Mouse (Mus musculus): ENCODE results near the gene Tia1. TPM values are rescaled to one million over a fixed set of nuclear protein-coding genes. Genes with fewer than 3 reads are reported as not detected.

The Tia1 gene
- polyA plus RNA-seq (2014; fragmentation: Nextera tagmentation; extraction: Ambion mirVana) = 364 and 402 TPM in 2 replicates

DNA sequence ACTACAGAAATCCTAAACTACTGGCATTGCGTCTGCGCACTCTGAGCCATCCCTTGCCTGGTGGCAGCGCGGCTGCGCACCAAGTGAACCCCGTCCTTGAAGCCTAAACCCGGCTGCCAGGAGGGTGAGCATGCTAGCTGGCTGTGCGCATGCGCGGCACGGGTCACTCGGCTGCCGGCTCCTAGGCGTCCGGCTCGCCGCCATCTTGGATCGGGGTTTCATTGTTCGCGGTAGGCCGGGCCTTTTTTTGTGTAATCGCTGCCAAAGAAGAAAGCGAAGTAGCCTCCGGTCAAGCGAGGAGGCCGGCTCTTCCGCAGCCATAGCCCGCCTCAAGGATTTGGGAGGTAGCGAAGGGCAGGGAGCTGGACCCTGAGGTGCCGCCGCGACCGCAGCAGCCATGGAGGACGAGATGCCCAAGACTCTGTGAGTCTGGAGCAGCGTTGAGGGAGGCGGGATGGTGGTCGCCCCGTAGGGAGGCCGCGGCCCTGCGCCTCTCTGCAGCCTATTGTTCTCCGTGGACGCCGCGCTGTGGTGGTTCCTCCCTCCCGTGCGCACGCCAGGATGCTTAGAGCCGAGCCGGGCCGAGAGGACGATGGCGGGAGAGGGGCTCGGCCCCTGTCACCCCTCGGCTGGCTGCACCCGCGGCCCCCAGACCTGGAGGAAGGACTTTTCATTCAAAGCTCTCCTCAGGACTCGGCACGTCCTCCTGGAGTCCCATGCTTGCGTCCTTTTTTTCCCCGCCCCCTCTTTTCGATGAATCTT, at the start of gene Tia1:
Gene Tia1, plus strand, starts transcription at position 120 of the 762 bp plus-strand sequence.
- Histone ChIP-seq H3K9ac (replicated peaks; ENCODE audit: low read depth, low read length) (peak within 1 kb of the TSS; percentile 99), H3K4me2 (ENCODE audit: low read depth, low read length) (peak within 1 kb of the TSS; percentile 81), H3K9me3 (ENCODE audit: control insufficient read depth, low read length) (no peaks in the 10 kb centered on the region), H3K27me3 (ENCODE audit: control insufficient read depth, insufficient read depth, low read length) (no peaks in the 10 kb centered on the region), H3K4me1 (ENCODE audit: control insufficient read depth, insufficient read depth, low read length) (peaks cover 12% of the 10 kb centered on the region; the same call in 1 of the 2 replicates), H3K36me3 (ENCODE audit: control insufficient read depth, insufficient read depth, low read length) (no peaks in the 10 kb centered on the region; the same call in 1 of the 2 replicates), H3K27ac (ENCODE audit: low read depth, low read length) (peak within 1 kb of the TSS; percentile 99), H3K4me3 (ENCODE audit: low read depth, low read length) (peak within 1 kb of the TSS; percentile 77)
- peak; percentile 97 for ATAC-seq (ENCODE audit: low read depth)
- WGBS = under 1% methylated on average over 62 of the region's 62 CpGs

DNA sequence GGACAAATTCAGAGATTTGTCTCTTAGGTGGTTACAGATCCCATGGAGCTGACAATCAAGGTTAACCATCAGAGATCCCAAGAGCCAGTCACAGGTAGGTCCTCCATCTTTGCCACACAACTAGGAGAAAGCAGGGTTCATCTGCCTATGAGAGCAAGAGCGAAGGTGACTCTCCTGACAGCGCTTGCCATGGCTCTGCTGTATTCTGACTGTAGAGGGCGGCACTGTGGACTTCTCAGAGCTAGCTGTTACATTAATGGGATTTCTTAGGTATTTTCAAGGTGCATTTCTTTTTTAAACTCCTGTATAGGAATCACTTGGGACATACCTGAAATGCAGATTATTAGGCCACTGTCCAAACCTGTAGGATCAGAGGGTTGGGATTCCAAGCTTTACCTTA, 49.1 kb upstream of the Tia1 start:
- H3K9ac ChIP-seq (replicated peaks; ENCODE audit: low read depth, low read length) = no peak overlapping the region
- ATAC-seq (ENCODE audit: low read depth) = no peak
- H3K4me3 ChIP-seq (ENCODE audit: low read depth, low read length) = no peak overlapping the region
- no peak overlapping the region for H3K4me2 ChIP-seq (ENCODE audit: low read depth, low read length)
- H3K4me1 ChIP-seq (ENCODE audit: control insufficient read depth, insufficient read depth, low read length) = no peaks in the 10 kb centered on the region
- H3K27ac ChIP-seq (ENCODE audit: low read depth, low read length) = no peak overlapping the region
- no peaks in the 10 kb centered on the region for H3K36me3 ChIP-seq (ENCODE audit: control insufficient read depth, insufficient read depth, low read length)
- WGBS = 72% methylated on average over 3 of the region's 3 CpGs
- H3K9me3 ChIP-seq (ENCODE audit: control insufficient read depth, low read length) = no peaks in the 10 kb centered on the region
- H3K27me3 ChIP-seq (ENCODE audit: control insufficient read depth, insufficient read depth, low read length) = no peaks in the 10 kb centered on the region

DNA sequence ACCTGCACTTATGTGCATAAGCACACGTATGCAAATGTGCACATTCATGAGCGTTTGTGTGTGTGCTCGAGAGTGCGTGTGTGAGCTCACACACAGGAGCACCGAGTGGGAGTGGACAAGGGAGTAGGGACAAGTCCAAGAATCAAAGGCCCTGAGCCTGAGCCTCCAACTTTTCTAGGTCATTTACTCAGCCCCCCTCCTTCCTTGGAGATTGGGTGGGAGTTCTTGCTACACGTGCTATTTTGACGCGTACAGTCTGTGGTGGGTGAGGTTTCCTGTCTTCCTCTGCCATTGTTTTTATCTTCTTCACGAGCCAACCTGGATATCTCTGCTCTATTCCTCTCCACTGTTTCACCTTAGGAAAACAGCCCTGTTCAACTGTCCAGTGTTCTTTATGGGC, 47.1 kb upstream of the Tia1 start:
- no peak overlapping the region for H3K4me2 ChIP-seq (ENCODE audit: low read depth, low read length)
- no peak for ATAC-seq (ENCODE audit: low read depth)
- no peaks in the 10 kb centered on the region for H3K4me1 ChIP-seq (ENCODE audit: control insufficient read depth, insufficient read depth, low read length)
- no peak overlapping the region for H3K4me3 ChIP-seq (ENCODE audit: low read depth, low read length)
- no peak overlapping the region for H3K9ac ChIP-seq (replicated peaks; ENCODE audit: low read depth, low read length)
- H3K36me3 ChIP-seq (ENCODE audit: control insufficient read depth, insufficient read depth, low read length) = no peaks in the 10 kb centered on the region
- no peak overlapping the region for H3K27ac ChIP-seq (ENCODE audit: low read depth, low read length)
- H3K9me3 ChIP-seq (ENCODE audit: control insufficient read depth, low read length) = no peaks in the 10 kb centered on the region
- no peaks in the 10 kb centered on the region for H3K27me3 ChIP-seq (ENCODE audit: control insufficient read depth, insufficient read depth, low read length)
- WGBS = 81% methylated on average over 9 of the region's 9 CpGs

DNA sequence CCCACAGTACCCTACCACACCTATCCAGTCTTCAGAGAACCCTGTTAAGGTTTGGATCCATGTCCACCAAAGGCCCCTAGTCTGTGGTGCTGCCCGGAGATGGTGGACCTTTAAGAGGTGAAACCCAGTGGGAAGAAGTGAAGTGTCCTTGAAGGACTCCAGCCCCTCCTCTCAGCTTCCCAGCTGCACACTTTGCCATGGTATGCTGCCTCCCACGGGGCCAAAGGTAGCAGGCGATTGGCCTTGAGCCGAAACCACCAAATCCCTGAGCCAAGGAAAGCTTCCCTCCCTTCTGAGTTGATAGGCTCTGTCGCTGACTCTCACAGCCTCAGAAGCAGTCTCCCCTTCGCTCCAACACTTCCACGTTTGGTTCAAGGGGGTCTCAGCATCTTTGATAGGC, 43.3 kb upstream of the Tia1 start:
- ATAC-seq (ENCODE audit: low read depth) = no peak
- Histone ChIP-seq H3K27me3 (ENCODE audit: control insufficient read depth, insufficient read depth, low read length) (no peaks in the 10 kb centered on the region), H3K4me3 (ENCODE audit: low read depth, low read length) (no peak overlapping the region), H3K4me1 (ENCODE audit: control insufficient read depth, insufficient read depth, low read length) (no peaks in the 10 kb centered on the region; the same call in 1 of the 2 replicates), H3K9me3 (ENCODE audit: control insufficient read depth, low read length) (no peaks in the 10 kb centered on the region), H3K4me2 (ENCODE audit: low read depth, low read length) (no peak overlapping the region), H3K27ac (ENCODE audit: low read depth, low read length) (no peak overlapping the region), H3K36me3 (ENCODE audit: control insufficient read depth, insufficient read depth, low read length) (no peaks in the 10 kb centered on the region), H3K9ac (replicated peaks; ENCODE audit: low read depth, low read length) (no peak overlapping the region)
- WGBS = 72% methylated on average over 7 of the region's 7 CpGs

DNA sequence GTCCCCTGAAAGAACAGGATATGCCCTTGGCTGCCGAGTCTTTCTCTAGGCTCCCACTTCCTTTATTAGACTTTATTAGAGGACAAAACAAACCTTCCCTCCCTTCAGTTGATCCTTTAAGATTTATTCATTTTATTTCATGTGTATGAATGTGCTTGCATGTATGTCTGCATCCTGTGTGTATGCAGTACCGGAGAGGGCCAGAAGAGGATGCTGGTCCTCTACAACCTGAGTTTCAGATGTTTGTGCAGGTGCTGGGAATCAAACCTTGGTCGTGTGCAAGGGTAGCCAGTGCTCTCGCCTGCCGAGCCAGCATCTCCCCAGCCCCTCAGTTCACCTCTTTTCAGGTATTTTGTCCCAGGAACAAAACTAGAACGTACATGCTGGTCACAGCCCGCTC, 42.6 kb upstream of the Tia1 start:
- no peak overlapping the region for H3K9ac ChIP-seq (replicated peaks; ENCODE audit: low read depth, low read length)
- H3K36me3 ChIP-seq (ENCODE audit: control insufficient read depth, insufficient read depth, low read length) = no peaks in the 10 kb centered on the region
- H3K4me3 ChIP-seq (ENCODE audit: low read depth, low read length) = no peak overlapping the region
- H3K27ac ChIP-seq (ENCODE audit: low read depth, low read length) = no peak overlapping the region
- no peaks in the 10 kb centered on the region for H3K27me3 ChIP-seq (ENCODE audit: control insufficient read depth, insufficient read depth, low read length)
- no peaks in the 10 kb centered on the region for H3K9me3 ChIP-seq (ENCODE audit: control insufficient read depth, low read length)
- H3K4me2 ChIP-seq (ENCODE audit: low read depth, low read length) = no peak overlapping the region
- H3K4me1 ChIP-seq (ENCODE audit: control insufficient read depth, insufficient read depth, low read length) = peaks cover 2% of the 10 kb centered on the region
- WGBS = 89% methylated on average over 7 of the region's 7 CpGs
- no peak for ATAC-seq (ENCODE audit: low read depth)

DNA sequence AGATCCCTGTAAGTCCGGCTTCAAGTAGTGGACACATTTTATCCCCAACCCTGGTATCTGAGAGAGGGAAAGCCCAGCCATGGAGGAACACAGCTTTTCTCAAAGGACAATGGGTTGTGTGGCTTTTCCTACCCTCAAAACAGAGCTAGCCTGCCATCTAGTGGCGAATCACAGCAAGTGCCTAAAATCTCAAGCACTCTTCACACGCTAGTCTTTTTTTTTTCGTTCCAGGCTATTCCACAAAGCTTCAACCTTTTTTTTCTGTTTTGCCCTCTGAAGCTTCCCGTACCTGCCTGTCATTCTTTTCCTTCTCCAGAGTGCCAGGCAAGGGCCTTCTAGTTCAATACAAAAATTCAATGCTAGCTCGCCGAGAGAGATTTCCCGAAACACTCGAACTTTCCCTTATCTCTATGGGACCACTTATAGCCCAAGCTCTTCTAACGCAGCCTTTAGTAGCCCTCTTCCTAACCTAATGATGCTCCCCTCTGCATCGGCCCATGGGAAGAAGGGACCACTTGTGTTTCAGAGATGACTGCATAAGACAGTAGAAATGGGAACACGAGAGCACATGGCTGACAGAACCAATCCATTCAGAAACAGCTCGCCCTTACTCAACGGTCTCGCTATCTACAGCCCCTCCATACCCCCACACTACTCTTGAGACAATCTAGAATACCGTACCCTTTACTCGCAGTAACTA, 39.4 kb upstream of the Tia1 start:
- Histone ChIP-seq H3K36me3 (ENCODE audit: control insufficient read depth, insufficient read depth, low read length) (no peaks in the 10 kb centered on the region), H3K4me2 (ENCODE audit: low read depth, low read length) (peak overlapping the region; percentile 96), H3K9ac (replicated peaks; ENCODE audit: low read depth, low read length) (peak overlapping the region; percentile 53), H3K4me1 (ENCODE audit: control insufficient read depth, insufficient read depth, low read length) (peaks cover 6% of the 10 kb centered on the region), H3K4me3 (ENCODE audit: low read depth, low read length) (peak overlapping the region; percentile 64), H3K27me3 (ENCODE audit: control insufficient read depth, insufficient read depth, low read length) (no peaks in the 10 kb centered on the region), H3K27ac (ENCODE audit: low read depth, low read length) (peak overlapping the region; percentile 83), H3K9me3 (ENCODE audit: control insufficient read depth, low read length) (no peaks in the 10 kb centered on the region)
- WGBS = 3% methylated on average over 17 of the region's 17 CpGs
- peak; percentile 47 for ATAC-seq (ENCODE audit: low read depth)

DNA sequence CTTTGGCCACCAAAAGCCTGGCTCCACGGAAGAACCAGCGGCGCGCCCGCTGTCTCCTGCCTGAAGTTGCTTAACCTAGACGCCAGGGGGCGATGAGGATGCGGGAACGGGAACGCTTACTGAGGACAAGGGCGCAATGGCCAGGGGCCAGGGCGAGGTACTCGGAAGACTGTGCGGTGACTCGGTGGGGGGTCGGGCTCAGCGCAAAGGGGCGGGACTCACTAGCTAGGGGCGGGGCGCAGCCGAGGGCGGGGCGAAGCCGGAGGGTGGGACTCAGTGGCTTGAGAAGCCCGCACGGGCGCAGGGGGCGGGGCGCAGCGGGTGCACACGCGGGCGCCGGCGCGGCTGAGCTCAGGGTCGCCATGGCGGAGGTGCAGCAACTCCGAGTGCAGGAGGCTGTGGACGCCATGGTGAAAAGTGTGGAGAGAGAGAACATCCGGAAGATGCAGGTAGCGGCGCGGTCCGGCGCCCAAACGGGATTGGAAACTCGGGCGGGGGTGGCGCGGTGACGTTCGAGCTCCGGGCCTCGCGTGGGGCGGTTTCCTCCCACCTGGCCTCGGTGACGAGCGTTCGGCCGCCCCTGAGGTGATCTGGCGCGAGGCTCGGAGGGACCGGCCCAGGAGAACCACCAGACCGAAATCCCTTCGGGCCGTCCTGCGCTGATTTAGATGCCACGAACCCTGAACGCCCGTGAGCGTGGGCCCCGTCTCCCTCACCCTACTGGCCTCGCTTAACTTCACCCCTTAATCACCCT, 38.5 kb upstream of the Tia1 start, which contains the start of gene Fam136a:
Gene Fam136a, plus strand, starts transcription at position 276 of the 754 bp plus-strand sequence.
- peak within 1 kb of the TSS; percentile 64 for H3K4me3 ChIP-seq (ENCODE audit: low read depth, low read length)
- no peaks in the 10 kb centered on the region for H3K27me3 ChIP-seq (ENCODE audit: control insufficient read depth, insufficient read depth, low read length)
- peak within 1 kb of the TSS; percentile 96 for H3K4me2 ChIP-seq (ENCODE audit: low read depth, low read length)
- no peaks in the 10 kb centered on the region for H3K9me3 ChIP-seq (ENCODE audit: control insufficient read depth, low read length)
- H3K9ac ChIP-seq (replicated peaks; ENCODE audit: low read depth, low read length) = peak within 1 kb of the TSS; percentile 78
- under 1% methylated on average over 76 of the region's 76 CpGs for WGBS
- H3K36me3 ChIP-seq (ENCODE audit: control insufficient read depth, insufficient read depth, low read length) = no peaks in the 10 kb centered on the region
- peak within 1 kb of the TSS; percentile 78 for H3K27ac ChIP-seq (ENCODE audit: low read depth, low read length)
- ATAC-seq (ENCODE audit: low read depth) = peak; percentile 95
- H3K4me1 ChIP-seq (ENCODE audit: control insufficient read depth, insufficient read depth, low read length) = peaks cover 6% of the 10 kb centered on the region

DNA sequence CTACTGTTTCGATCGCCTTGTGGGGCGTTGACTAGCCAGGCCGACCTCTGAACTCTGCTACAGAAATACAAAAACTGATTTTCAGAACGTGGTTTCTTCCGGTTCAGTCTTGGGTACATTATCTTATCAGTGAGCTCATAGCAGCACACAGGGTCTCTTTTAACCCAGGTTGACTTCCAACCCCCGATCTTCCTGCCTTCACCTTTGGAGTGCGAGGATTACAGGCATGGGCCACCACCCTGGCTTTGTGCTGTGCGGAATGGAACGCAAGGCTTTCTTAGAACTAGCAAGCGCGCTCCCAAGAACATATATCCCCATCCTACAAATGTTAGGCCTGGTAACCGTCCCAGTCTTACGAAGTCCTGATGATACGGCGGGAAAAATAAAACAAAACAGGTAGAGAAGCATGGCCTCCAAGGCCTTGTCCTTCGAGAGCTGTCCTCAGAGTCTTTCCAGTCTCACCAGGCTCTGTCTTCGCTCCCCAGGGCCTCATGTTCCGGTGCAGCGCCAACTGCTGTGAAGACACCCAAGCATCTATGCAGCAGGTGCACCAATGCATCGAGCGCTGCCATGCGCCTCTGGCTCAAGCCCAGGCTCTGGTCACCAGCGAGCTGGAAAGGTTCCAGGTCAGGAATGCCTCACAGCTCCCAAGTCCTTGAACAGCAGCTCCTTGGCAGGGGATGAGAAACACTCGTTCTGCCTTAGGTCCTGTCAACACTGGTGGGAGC, 37.7 kb upstream of the Tia1 start:
- ATAC-seq (ENCODE audit: low read depth) = no peak
- H3K36me3 ChIP-seq (ENCODE audit: control insufficient read depth, insufficient read depth, low read length) = no peaks in the 10 kb centered on the region
- 41% methylated on average over 25 of the region's 25 CpGs for WGBS

More for the DNA sequence above, 37.7 kb upstream of the Tia1 start:
- no peaks in the 10 kb centered on the region for H3K9me3 ChIP-seq (ENCODE audit: control insufficient read depth, low read length)
- peak overlapping the region; percentile 64 for H3K4me3 ChIP-seq (ENCODE audit: low read depth, low read length)
- H3K4me2 ChIP-seq (ENCODE audit: low read depth, low read length) = peak overlapping the region; percentile 96
- H3K27me3 ChIP-seq (ENCODE audit: control insufficient read depth, insufficient read depth, low read length) = no peaks in the 10 kb centered on the region
- H3K27ac ChIP-seq (ENCODE audit: low read depth, low read length) = peak overlapping the region; percentile 78
- peak overlapping the region; percentile 78 for H3K9ac ChIP-seq (replicated peaks; ENCODE audit: low read depth, low read length)
- H3K4me1 ChIP-seq (ENCODE audit: control insufficient read depth, insufficient read depth, low read length) = peaks cover 6% of the 10 kb centered on the region
